Mouse (Mus musculus): Measurements from ENCODE around the gene Bfsp2. TPM values are rescaled to one million over a fixed set of nuclear protein-coding genes. Genes with fewer than 3 reads are reported as not detected.

The Bfsp2 gene
- total RNA-seq, 1 experiment = not detected

DNA sequence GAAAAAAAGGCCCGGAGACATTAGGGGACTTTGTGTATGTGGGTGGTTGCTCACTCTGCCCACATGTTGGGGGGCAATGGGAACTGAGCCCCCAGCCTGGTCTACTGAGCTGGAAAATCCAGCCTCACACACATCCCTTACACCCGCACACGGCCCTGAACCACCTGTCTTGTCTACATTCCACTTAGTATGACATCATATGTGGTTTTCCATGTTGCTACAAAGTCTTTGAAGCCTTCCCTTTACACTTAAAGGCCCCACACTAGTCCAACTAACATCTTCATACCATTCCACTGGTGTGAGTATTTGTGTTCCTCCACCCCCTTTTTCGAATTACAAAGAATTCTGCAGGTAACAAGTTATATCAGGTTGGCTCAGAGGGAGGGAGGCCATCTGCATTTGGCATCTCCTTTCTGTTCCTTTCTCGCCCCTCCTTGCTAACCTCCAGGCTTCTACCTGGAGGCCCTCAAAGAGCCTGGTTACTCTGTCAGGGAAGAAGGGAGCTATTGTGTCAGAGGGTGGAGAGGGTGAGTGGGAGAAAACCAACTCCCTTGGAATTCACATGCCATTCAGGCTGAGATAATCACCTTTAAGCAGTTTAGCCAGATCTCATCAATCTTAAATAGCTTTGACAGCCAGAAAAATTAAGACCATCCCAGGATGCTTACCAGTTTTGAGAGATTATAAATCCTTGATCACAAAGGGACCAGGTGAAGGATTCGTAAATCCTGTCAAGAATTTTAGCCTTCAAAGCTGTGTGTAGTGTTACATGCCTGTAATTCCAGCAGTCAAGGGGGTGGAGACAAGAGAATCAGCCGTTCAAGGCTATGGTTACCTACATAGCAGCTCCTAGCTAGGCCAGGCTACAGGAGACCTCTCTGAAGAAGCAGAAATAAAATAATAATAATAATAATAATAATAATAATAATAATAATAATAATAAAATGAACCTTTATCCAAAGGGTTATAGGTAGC lies 103.6 kb downstream of the Bfsp2 start:
- no peak for DNase-seq (ENCODE audit: low read depth, low spot score)
- in situ Hi-C loops (cut with MboI; ENCODE audit: low sequenced_read_pairs in 2 of 2, unreplicated experiment in 2 of 2) = no loop called here
- TF ChIP-seq HCFC1 (IDR thresholded peaks at IDR 0.05; ENCODE audit: borderline replicate concordance, insufficient read depth, low read length) = no peak
- no peak for TF ChIP-seq MAFK (IDR thresholded peaks at IDR 0.05; ENCODE audit: insufficient read depth, low read depth, low read length)
- TF ChIP-seq ZNF384 (IDR thresholded peaks at IDR 0.05; ENCODE audit: low read depth, low read length) = no peak
- TF ChIP-seq ZC3H11A (IDR thresholded peaks at IDR 0.05; ENCODE audit: borderline replicate concordance, low read depth, low read length) = no peak
- TF ChIP-seq CHD2 (IDR thresholded peaks at IDR 0.05; ENCODE audit: low read depth, low read length) = no peak

More for the DNA sequence above, 103.6 kb downstream of the Bfsp2 start:
- H3K9me3 ChIP-seq (ENCODE audit: control insufficient read depth, insufficient read depth, low read depth, low read length) = no peaks in the 10 kb centered on the region
- H3K36me3 ChIP-seq (ENCODE audit: control insufficient read depth, insufficient read depth, low read length, poor library complexity, severe bottlenecking) = no peaks in the 10 kb centered on the region
- no peak overlapping the region for H3K27ac ChIP-seq (ENCODE audit: insufficient read depth, low read depth, low read length, poor library complexity, severe bottlenecking)
- peaks cover 3 to 20% of the 10 kb centered on the region in 2 experiments; a peak in 2 of 4 replicates for H3K4me1 ChIP-seq (ENCODE audit: control insufficient read depth in 2 of 2, insufficient read depth in 2 of 2, low read length in 2 of 2, poor library complexity in 1 of 2)
- no peak overlapping the region for H3K4me3 ChIP-seq (ENCODE audit: insufficient read depth in 1 of 2, low read depth in 1 of 2, low read length in 2 of 2, poor library complexity in 1 of 2, severe bottlenecking in 1 of 2)
- H3K9ac ChIP-seq (ENCODE audit: insufficient read depth, low read depth, low read length, poor library complexity, severe bottlenecking) = no peak overlapping the region

Other genes with a start within 250 kb of the Bfsp2 start
- 9.6 and 11.9 TPM in 2 replicates for gene Trf, start 250.0 kb downstream of the Bfsp2 start, total RNA-seq (2012; rRNA removed)
- 2.1 and 3.1 TPM in 2 replicates for gene 1300017J02Rik, start 175.3 kb downstream of the Bfsp2 start, total RNA-seq (2012; rRNA removed)
- 104 and 120 TPM in 2 replicates for gene Topbp1, start 175.2 kb downstream of the Bfsp2 start, total RNA-seq (2012; rRNA removed)
- 176 and 233 TPM in 2 replicates for gene Cdv3, start 114.6 kb downstream of the Bfsp2 start, total RNA-seq (2012; rRNA removed)

All from ES-E14 (cell line).